9 mouse cellular contexts compared by ENCODE assay signal in the genomic region with DNA sequence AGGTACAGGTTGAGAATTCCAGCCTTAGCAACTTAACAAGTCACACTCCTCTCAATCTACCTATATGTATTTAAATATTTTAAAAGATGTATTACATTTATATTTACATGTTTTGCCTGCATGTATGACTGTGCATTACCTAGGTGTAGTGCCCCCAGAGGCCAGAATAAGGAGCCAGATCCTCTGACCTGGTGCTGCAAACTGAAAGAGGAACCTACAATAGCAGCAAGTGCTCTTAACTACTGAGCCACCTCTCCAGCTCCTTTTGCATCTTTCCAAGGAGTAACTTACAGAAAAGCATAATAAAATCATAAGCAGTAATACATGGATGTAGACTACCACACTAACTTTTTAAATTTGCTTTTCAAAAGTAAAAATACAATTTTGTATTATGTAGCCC. TPM values are rescaled to one million over a fixed set of nuclear protein-coding genes. Genes with fewer than 3 reads are reported as not detected.
DNase-seq lines count a peak whose midpoint lies in the region; ATAC-seq lines count a peak whose summit lies in the region.
"Had no signal": no experiment of that assay in that cellular context is flagged by ENCODE, and none has a peak within 500 bp of the region (broad histone marks: within the 10 kb centered on the region; RNA-seq: fewer than 3 reads in every experiment).

No protein-coding gene starts in this region.

- peak overlapping the region; percentile 58 for H3K4me2 ChIP-seq in intestine, embryonic 16.5 days (ENCODE audit: low read depth, low read length)
- peak overlapping the region; percentile 63 for H3K4me2 ChIP-seq in midbrain, embryonic 12.5 days (replicated peaks)

- H3K4me1 ChIP-seq in intestine, embryonic 16.5 days (ENCODE audit: control insufficient read depth, insufficient read depth, low read length) = peaks cover 12% of the 10 kb centered on the region
- peaks cover 22% of the 10 kb centered on the region for H3K4me1 ChIP-seq in midbrain, embryonic 12.5 days

- peak; percentile 27 for DNase-seq in kidney, adult 9 months
- DNase-seq in kidney, postnatal 14 days = no peak
- peak; percentile 44 for DNase-seq in c-Kit-positive CD71-positive TER-119-negative erythroid progenitor cells, embryonic 14.5 days (ENCODE audit: low read depth)
- DNase-seq in thymus, postnatal 36 days = peak; percentile 26 to 45
- DNase-seq in adrenal gland, adult 2 months = no peak
- DNase-seq in urinary bladder, postnatal 10 days (ENCODE audit: low spot score) = no peak

- ATAC-seq in intestine, embryonic 16.5 days = no peak
- ATAC-seq in midbrain, embryonic 12.5 days (ENCODE audit: low FRiP score, low read depth) = no peak

- H3K4me3 ChIP-seq in intestine, embryonic 16.5 days (ENCODE audit: low read length) = peak overlapping the region; percentile 75
- no peak overlapping the region for H3K4me3 ChIP-seq in midbrain, embryonic 12.5 days

- peak overlapping the region; percentile 84 for H3K27ac ChIP-seq in intestine, embryonic 16.5 days (ENCODE audit: low read length)
- H3K27ac ChIP-seq in midbrain, embryonic 12.5 days (replicated peaks) = no peak overlapping the region

- no peaks in the 10 kb centered on the region for H3K27me3 ChIP-seq in intestine, embryonic 16.5 days (replicated peaks; ENCODE audit: control insufficient read depth, insufficient read depth, low read length)
- H3K27me3 ChIP-seq in midbrain, embryonic 12.5 days = no peaks in the 10 kb centered on the region

- no peaks in the 10 kb centered on the region for H3K36me3 ChIP-seq in intestine, embryonic 16.5 days (ENCODE audit: control insufficient read depth, insufficient read depth, low read length)
- H3K36me3 ChIP-seq in midbrain, embryonic 12.5 days = no peaks in the 10 kb centered on the region

- peak overlapping the region; percentile 58; the same call in 1 of the 2 replicates for H3K9ac ChIP-seq in intestine, embryonic 16.5 days (ENCODE audit: low read depth, low read length)
- 0 out of 2 replicates have a peak overlapping the region, but pooled peaks have one; percentile 50 for H3K9ac ChIP-seq in midbrain, embryonic 12.5 days (replicated peaks)

- H3K9me3 ChIP-seq in intestine, embryonic 16.5 days (ENCODE audit: control insufficient read depth, low read length) = no peaks in the 10 kb centered on the region
- H3K9me3 ChIP-seq in midbrain, embryonic 12.5 days = no peaks in the 10 kb centered on the region

RNA-seq across cellular contexts. Expression of a gene that starts 1.0 kb away (rescaled TPM):
- 15.7 and 16.9 TPM in 2 replicates for polyA plus RNA-seq in intestine, embryonic 16.5 days (2015; fragmentation: Nextera tagmentation; extraction: Ambion mirVana)
- 32.4 and 33.7 TPM in 2 replicates for polyA plus RNA-seq in midbrain, embryonic 12.5 days (2016; fragmentation: Nextera tagmentation; extraction: Ambion mirVana)
- 10 to 100 TPM; 33.4 to 37.7 TPM for total RNA-seq in adrenal gland, adult 2 months (2021)
- 46.7 and 47.1 TPM in 2 replicates for polyA plus RNA-seq in adrenal gland, adult 2 months (2012; rRNA removed)

RNA-seq across cellular contexts. Expression of a gene that starts 1.8 kb away (rescaled TPM):
- not detected in 2 replicates for polyA plus RNA-seq in intestine, embryonic 16.5 days (2015; fragmentation: Nextera tagmentation; extraction: Ambion mirVana)
- not detected in 2 replicates for polyA plus RNA-seq in midbrain, embryonic 12.5 days (2016; fragmentation: Nextera tagmentation; extraction: Ambion mirVana)
- total RNA-seq in adrenal gland, adult 2 months (2021) = not detected
- polyA plus RNA-seq in adrenal gland, adult 2 months (2012; rRNA removed) = 1.5 and 1.7 TPM in 2 replicates
- polyA plus RNA-seq: embryonic facial prominence, embryonic 11.5 days had no signal

RNA-seq across cellular contexts. Expression of a gene that starts 17.1 kb away (rescaled TPM):
- 0.02 TPM in 1 of 2 replicates, not detected in the other for polyA plus RNA-seq in intestine, embryonic 16.5 days (2015; fragmentation: Nextera tagmentation; extraction: Ambion mirVana)
- polyA plus RNA-seq in midbrain, embryonic 12.5 days (2016; fragmentation: Nextera tagmentation; extraction: Ambion mirVana) = 0.17 TPM in 1 of 2 replicates, not detected in the other
- not detected for total RNA-seq in adrenal gland, adult 2 months (2021)
- polyA plus RNA-seq in adrenal gland, adult 2 months (2012; rRNA removed) = not detected in 2 replicates

RNA-seq across cellular contexts. Expression of a gene that starts 50.1 kb away (rescaled TPM):
- polyA plus RNA-seq in intestine, embryonic 16.5 days (2015; fragmentation: Nextera tagmentation; extraction: Ambion mirVana) = 238 and 273 TPM in 2 replicates
- polyA plus RNA-seq in midbrain, embryonic 12.5 days (2016; fragmentation: Nextera tagmentation; extraction: Ambion mirVana) = 1.6 and 2.2 TPM in 2 replicates
- total RNA-seq in adrenal gland, adult 2 months (2021) = 10 to 100 TPM; 22.7 to 71.9 TPM
- 17.6 and 31.2 TPM in 2 replicates for polyA plus RNA-seq in adrenal gland, adult 2 months (2012; rRNA removed)

Comparison
In these comparisons a context has a peak if more than half of its experiments do, and no peak if none do; other contexts are left out.
1. DNase-seq: peak in kidney, adult 9 months (single experiment), c-Kit-positive CD71-positive TER-119-negative erythroid progenitor cells, embryonic 14.5 days (single experiment) and thymus, postnatal 36 days (2 of 2); none in kidney, postnatal 14 days (single experiment), adrenal gland, adult 2 months (single experiment) and urinary bladder, postnatal 10 days (single experiment).